Mouse (Mus musculus) stomach, postnatal 0 days (tissue): Measurements from ENCODE around the gene Mob4. TPM values are rescaled to one million over a fixed set of nuclear protein-coding genes. Genes with fewer than 3 reads are reported as not detected.

Source experiments
- ATAC-seq: fragments of 200-750 bp; cut with Nextera tagmentation; 2 replicates; pipeline ENCODE4 v1.8.0; 2017; ENCODE audit not compliant: low FRiP score, low TSS enrichment
- DNase-seq: peaks from one replicate; pipeline ENCODE4 v3.0.0-alpha.2; 2016; ENCODE audit warnings: low spot score
- H3K27ac ChIP-seq: fragments of 300-500 bp; sonication (generic); replicated peaks from 2 replicates; pipeline ENCODE4 v1.5.1; 2014; ENCODE audit warnings: mild to moderate bottlenecking, control low read depth
- H3K27me3 ChIP-seq: fragments of 300-500 bp; sonication (generic); 2 replicates; pipeline ENCODE4 v1.6.1; 2014; ENCODE audit warnings: low read length; ENCODE audit not compliant: control insufficient read depth, insufficient read depth
- H3K36me3 ChIP-seq: fragments of 300-500 bp; sonication (generic); 2 replicates; pipeline ENCODE4 v1.6.1; 2014; ENCODE audit warnings: low read length, mixed read lengths; ENCODE audit not compliant: control insufficient read depth, insufficient read depth
- H3K4me1 ChIP-seq: fragments of 300-500 bp; sonication (generic); replicated peaks from 2 replicates; pipeline ENCODE4 v1.6.1; 2014; ENCODE audit warnings: antibody characterized with exemption; ENCODE audit not compliant: control insufficient read depth, insufficient read depth
- H3K4me2 ChIP-seq: fragments of 300-500 bp; sonication (generic); replicated peaks from 2 replicates; pipeline ENCODE4 v1.6.1; 2014; ENCODE audit warnings: low read depth, mild to moderate bottlenecking, control low read depth, moderate library complexity
- H3K4me3 ChIP-seq: fragments of 300-500 bp; sonication (generic); 2 replicates; pipeline ENCODE4 v1.5.1; 2014; ENCODE audit warnings: low read depth, low read length, control low read depth
- H3K9ac ChIP-seq: fragments of 300-500 bp; sonication (generic); 2 replicates; pipeline ENCODE4 v1.6.1; 2014; ENCODE audit warnings: mild to moderate bottlenecking, low read length, control low read depth, mixed read lengths
- H3K9me3 ChIP-seq: fragments of 300-500 bp; sonication (generic); 2 replicates; pipeline ENCODE4 v1.6.1; 2016; ENCODE audit warnings: low read length; ENCODE audit not compliant: control insufficient read depth
- CTCF ChIP-seq: IDR thresholded peaks from 2 replicates; pipeline ENCODE4 v1.5.1; 2016; ENCODE audit warnings: antibody characterized with exemption, low read depth, mild to moderate bottlenecking, moderate library complexity
- EP300 ChIP-seq: optimal IDR thresholded peaks from 2 replicates; pipeline ENCODE3; 2016; ENCODE audit warnings: antibody characterized with exemption
- WGBS: fragments of 180-500 bp; shearing (Covaris S2); extraction: QIAGEN DNeasy Blood & Tissue Kit; methylation state at CpG from one replicate; pipeline ENCODE4 v1.1.7; 2014; 5-methylcytosine and 5-hydroxymethylcytosine counted together
- polyA plus RNA-seq: library from polyadenylated mRNA; unstranded; fragments of >200 nt; fragmentation: Nextera tagmentation; extraction: Ambion mirVana; gene quantifications from 2 replicates; pipeline ENCODE4 v1.2.1, GENCODE M21; 2015

Gene Mob4
- polyA plus RNA-seq, 1 experiment from 2014 or later: 128 TPM

GRCm38 (mm10) chr1:55129716-55130115 lies 1.3 kb upstream of the Mob4 start:
- TF ChIP-seq EP300 (no peak), CTCF (no peak)
- no peak overlapping the region for H3K27ac ChIP-seq
- 90% methylated on average over 5 of the region's 5 CpGs for WGBS
- no peaks in the 10 kb centered on the region for H3K9me3 ChIP-seq
- H3K4me1 ChIP-seq: no peaks in the 10 kb centered on the region
- H3K27me3 ChIP-seq: no peaks in the 10 kb centered on the region
- ATAC-seq (no peak), DNase-seq (no peak)
- no peak overlapping the region for H3K9ac ChIP-seq
- H3K36me3 ChIP-seq: no peaks in the 10 kb centered on the region
- no peak overlapping the region for H3K4me3 ChIP-seq
- no peak overlapping the region for H3K4me2 ChIP-seq

DNA sequence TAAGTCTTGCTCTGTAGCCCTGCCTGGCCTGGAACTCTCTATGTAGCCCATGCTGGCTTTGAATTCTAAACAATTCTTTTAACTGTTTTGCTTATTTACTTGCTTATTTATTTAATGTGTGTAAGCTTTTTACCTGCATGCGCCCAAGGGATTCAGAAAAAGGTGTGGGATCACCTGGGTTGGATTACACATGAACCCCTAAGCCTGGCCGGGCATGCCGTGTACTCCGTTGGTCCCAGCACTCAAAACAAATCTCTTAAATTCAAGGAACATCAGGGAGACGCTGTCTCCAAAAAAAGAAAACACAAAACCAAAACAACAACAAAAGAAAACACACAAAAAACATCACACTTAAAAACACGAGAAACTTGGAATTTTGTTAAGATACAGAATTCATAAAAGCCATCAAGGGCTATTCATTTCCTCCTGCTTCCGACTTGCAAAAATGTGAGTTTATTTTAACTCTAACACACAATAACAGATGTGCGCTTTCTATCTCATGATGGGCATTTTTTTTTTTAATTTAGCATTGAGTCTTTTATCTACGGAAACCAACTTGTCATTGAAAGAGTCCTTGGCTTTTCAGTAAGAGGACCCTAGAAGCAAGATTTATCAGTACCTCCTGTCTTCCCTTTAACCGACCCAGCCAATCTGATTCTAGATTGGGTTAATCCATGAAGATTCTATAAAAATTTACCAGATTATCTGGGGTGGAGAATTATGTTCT lies 678 bp upstream of the Mob4 start:
- Histone ChIP-seq H3K4me2 (peak overlapping the region; percentile 69), H3K36me3 (no peaks in the 10 kb centered on the region), H3K9me3 (no peaks in the 10 kb centered on the region), H3K4me3 (peak overlapping the region; percentile 97), H3K27ac (peak overlapping the region; percentile 100), H3K4me1 (no peaks in the 10 kb centered on the region), H3K9ac (peak overlapping the region; percentile 66), H3K27me3 (no peaks in the 10 kb centered on the region)
- no peak for TF ChIP-seq EP300
- TF ChIP-seq CTCF: no peak
- 53% methylated on average over 10 of the region's 10 CpGs for WGBS
- DNase-seq: no peak
- ATAC-seq: no peak

GRCm38 (mm10) chr1:55131424-55132014 lies 488 bp downstream of the Mob4 start:
- under 1% methylated on average over 36 of the region's 47 CpGs for WGBS
- no peak for TF ChIP-seq EP300
- TF ChIP-seq CTCF: no peak
- Histone ChIP-seq H3K9ac (peak overlapping the region; percentile 99), H3K9me3 (no peaks in the 10 kb centered on the region), H3K4me1 (no peaks in the 10 kb centered on the region), H3K27me3 (no peaks in the 10 kb centered on the region), H3K4me2 (peak overlapping the region; percentile 69), H3K4me3 (peak overlapping the region; percentile 97), H3K36me3 (no peaks in the 10 kb centered on the region), H3K27ac (peak overlapping the region; percentile 100)
- ATAC-seq (peak; percentile 92), DNase-seq (peak; percentile 90)

DNA sequence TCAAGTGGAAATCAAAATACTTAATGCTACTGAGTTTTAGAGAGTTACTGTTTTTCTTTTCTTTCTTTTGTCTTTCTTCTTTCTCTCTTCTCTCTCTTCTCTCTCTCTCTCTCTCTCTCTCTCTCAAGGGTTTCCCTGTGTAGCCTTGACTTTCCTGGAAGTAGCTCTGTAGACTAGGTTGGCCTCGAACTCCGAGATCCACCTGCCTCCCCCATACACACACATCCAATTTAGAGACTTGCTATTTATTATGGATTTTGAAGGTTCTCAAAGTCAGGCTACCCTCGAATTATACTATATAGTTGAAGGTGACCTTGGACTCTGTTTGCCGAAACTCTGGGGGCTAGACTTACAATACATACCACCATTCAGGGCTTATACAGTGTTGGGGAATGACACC lies 1.3 kb downstream of the Mob4 start:
- Histone ChIP-seq H3K36me3 (no peaks in the 10 kb centered on the region), H3K4me3 (peak overlapping the region; percentile 97), H3K27ac (peak overlapping the region; percentile 100), H3K4me2 (peak overlapping the region; percentile 69), H3K27me3 (no peaks in the 10 kb centered on the region), H3K9ac (peak overlapping the region; percentile 99), H3K9me3 (no peaks in the 10 kb centered on the region), H3K4me1 (no peaks in the 10 kb centered on the region)
- ATAC-seq (no peak), DNase-seq (no peak)
- WGBS: 47% methylated on average over 4 of the region's 4 CpGs
- TF ChIP-seq CTCF (no peak), EP300 (no peak)

DNA sequence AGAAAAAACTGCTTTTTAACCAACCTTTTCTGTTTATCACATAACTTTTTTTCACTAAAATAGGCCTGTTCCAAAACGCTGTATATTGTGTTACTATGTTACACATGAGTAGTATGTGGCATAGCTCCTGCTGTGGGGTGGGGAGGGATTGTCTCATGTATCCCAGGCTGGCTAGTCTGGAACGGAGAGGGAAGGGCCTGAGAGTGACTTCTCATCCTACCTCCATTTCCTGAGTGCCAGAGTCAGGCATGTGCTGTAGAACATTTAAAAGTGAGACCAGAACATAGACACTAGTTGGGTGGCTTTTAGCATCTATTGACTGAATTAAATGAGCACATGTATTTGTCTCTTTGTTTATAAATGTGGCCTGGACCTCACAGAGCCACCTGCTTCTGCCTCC lies 2.1 kb downstream of the Mob4 start:
- H3K4me1 ChIP-seq: no peaks in the 10 kb centered on the region
- TF ChIP-seq CTCF (no peak), EP300 (no peak)
- no peak overlapping the region for H3K27ac ChIP-seq
- no peak for DNase-seq
- H3K36me3 ChIP-seq: 0 out of 2 replicates have a peak, but pooled peaks cover 3% of the 10 kb centered on the region
- no peaks in the 10 kb centered on the region for H3K27me3 ChIP-seq
- no peaks in the 10 kb centered on the region for H3K9me3 ChIP-seq
- no peak overlapping the region; the same call in 1 of the 2 replicates for H3K4me2 ChIP-seq
- no peak overlapping the region for H3K9ac ChIP-seq
- no peak for ATAC-seq
- 47% methylated on average over 2 of the region's 2 CpGs for WGBS
- H3K4me3 ChIP-seq: no peak overlapping the region

- TF ChIP-seq CTCF (no peak), EP300 (no peak)
- Histone ChIP-seq H3K27ac (no peak overlapping the region), H3K9ac (no peak overlapping the region), H3K9me3 (no peaks in the 10 kb centered on the region), H3K4me1 (no peaks in the 10 kb centered on the region), H3K4me3 (no peak overlapping the region), H3K27me3 (no peaks in the 10 kb centered on the region), H3K4me2 (no peak overlapping the region), H3K36me3 (0 out of 2 replicates have a peak, but pooled peaks cover 3% of the 10 kb centered on the region)
- ATAC-seq (no peak), DNase-seq (no peak)
- WGBS: 91% methylated on average over 3 of the region's 3 CpGs
These were observed 3.3 kb downstream of the Mob4 start for GRCm38 (mm10) chr1:55134301-55134700.
